Mouse (Mus musculus): Measurements from ENCODE around the gene Efna5.

Efna5 gene

DNA sequence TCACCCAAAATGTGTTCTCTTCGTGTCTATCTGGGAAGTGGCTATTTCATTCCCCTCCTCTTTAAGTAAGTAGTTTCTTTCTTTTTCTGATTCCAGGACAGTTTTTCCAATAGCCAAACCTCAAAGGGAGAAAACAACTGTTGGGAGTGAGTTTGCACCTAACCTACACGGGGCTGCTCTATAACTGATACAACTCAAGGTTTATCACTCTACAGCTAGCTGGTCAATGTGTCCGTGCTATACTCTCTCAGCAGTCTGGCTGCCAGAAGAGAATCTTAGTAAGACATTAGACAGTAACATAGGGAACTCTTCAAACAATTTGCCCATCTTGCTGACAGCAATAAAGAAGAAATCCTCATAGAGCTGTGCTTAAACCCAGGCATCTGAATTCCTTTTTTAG, 130.5 kb downstream of the Efna5 start:
- no peak for DNase-seq (ENCODE audit: inconsistent ontology term)

DNA sequence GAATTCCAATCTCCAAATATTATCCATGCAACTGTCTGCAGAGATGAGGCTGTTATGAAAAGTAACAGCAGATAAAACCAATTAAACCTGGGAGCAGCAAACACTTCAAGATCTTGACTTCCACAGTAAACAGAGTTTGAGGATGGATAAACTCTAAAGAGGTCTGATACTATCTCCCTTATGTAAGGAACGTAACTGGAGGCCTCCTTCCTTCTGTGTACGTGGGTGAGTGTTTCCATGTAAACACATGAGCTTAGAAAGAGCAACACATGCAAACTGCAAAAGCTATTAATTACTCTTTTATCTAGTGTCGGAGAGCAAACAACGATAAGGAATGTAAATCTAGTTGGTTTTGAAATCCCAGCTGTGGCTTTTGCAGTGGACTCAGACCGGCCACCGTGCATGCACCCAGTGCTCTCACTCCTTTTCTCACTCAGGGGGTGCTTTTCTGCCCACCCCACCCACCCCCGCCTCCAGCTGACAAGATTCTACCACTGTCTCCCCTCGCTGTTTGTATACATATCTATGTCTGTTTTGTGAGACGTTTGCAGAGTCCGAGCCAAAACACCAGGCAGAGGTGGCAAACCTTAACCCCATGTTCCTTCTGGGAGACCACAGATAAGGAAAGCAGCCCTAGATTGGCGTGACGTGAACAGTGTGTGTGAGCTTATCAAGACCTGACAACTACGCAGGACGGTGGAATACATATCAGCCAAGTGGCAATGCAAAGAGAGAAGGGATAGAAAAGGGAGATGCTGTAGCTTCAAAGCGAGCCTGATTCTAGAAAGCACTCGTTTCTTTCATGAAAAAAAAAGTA, 132.1 kb downstream of the Efna5 start:
- no peak for DNase-seq (ENCODE audit: inconsistent ontology term)

DNA sequence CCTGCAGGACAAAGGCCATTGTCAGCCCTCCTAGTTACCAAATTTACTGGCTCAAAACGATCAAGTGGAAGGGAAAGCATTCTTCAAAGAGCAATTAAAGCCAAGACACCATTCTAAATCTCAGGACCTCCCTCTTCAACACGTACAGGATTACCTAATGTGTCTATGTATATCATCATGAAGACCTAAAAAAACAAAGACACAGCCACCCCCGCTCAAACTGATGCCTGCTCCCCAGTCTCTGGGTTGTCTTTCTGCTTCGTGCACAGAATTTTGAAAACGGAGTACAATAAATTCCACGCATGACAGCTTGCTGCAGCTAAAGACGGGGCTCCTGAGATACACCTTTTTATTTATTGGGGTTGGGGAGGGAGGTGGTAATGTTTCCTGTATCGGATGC, 133.7 kb downstream of the Efna5 start:
- no peak for DNase-seq (ENCODE audit: inconsistent ontology term)

DNA sequence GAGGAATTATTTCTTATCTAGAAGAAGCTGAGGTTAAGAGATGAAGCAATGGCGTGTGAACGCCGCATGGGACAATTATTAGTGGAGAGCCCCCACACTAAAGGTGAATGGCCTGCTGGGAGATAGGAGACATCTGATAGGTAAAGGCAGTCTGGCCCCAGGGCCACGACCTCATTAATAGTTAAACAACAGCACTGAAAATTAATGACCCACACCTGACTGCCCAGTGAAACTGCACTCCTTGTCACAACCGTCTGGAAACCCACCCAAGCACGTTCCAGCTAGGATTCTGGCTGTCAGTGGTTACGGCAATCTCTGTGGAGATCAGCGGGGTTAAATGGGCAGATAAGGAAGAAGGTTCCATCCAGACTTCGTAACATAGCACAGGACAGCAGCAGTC, 134.3 kb downstream of the Efna5 start:
- DNase-seq (ENCODE audit: inconsistent ontology term) = no peak

DNA sequence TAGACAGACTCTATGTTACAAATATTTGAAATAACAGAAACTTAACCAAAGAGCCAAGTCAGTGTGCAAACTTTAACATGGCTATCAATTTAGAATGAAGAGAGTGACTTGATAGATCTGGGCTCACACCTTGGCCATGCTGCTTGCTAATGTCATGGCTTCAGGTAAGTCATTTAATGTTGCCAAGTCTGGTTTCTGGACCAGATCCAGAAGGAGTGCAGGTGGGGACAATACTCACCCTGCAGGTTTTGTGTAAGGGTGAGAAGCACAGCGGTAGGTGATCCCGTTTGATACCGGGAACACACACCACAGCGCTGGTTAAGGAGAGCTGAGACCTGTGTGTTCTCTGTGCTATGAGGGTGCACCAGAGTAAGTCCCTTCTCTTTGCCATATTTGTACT, 135.8 kb downstream of the Efna5 start:
- DNase-seq (ENCODE audit: inconsistent ontology term) = no peak

DNA sequence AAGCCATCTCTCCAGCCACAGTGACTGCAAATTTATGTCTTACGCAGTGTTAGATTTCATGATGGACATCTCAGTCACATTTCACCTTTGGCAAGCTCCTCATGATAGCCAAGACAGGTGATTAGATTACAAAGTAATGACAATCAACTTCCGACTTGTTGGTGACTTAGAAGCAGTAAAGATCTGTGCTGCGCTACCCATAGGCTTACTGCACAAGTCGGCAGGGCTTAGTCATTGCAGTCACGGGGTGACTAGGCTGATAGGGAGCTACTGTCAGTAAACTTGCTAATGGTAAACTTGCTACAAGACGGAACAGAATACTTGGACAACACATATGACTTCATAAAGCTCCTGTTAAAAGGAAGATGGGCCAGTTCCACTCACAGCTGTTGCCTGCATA, 136.9 kb downstream of the Efna5 start:
- DNase-seq (ENCODE audit: inconsistent ontology term) = no peak

DNA sequence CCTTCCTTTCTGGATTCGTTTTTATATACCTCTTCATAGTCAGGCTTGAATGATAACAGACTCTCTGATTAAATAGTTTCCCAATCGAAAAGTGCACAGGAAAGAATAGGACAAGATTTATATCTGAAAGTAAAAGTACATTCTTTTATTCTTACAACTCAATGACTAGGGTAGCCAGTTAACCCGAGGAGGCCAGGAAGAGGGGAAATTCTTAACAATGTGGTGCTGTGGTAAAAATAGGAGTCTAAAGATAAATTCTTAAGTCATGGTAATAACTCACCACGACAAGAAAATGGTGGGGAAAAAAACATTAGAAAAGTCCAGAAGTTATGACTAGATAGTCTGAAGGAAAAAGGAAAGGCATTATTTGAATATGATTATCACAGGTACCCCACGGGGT, 139.4 kb downstream of the Efna5 start:
- no peak for DNase-seq (ENCODE audit: inconsistent ontology term)

DNA sequence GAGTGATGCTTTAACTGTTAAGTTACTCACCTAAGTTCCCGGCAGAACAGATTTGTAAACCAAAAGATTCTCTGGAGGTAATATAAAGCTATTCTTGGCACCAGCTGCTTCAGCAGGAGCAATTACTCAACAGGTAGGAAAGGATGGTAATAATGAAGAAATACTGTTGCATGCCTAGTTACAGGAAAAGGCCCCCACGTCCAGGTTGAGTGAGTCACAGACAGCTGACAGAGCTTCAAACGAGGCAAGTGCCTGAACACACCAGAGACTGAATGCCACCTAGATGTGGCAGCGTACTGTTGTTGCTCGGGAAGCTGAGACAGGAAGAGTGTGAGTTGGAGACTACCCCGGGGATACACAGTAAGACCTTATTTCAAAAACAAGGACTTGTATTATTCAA, 140.1 kb downstream of the Efna5 start:
- DNase-seq (ENCODE audit: inconsistent ontology term) = no peak

DNA sequence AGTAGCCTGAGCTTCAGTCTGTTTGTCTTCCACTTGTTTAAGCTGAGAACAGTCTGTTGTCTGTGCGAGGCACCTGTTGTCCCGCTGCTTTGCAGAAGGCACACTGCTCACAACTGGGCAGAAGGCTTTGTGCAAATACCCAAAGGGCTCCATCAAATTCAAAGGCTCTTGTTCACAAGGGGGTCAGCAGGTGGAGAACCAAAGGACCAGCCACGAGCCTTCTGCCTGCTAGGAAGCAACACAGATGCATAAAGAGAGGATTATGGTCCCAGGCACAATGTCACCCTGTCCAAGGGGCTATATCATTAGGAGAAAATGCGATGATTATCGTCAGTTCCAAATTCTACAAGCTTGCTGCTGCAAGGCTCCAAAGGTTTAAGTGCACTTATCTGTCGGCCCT, 141.1 kb downstream of the Efna5 start:
- no peak for DNase-seq (ENCODE audit: inconsistent ontology term)

DNA sequence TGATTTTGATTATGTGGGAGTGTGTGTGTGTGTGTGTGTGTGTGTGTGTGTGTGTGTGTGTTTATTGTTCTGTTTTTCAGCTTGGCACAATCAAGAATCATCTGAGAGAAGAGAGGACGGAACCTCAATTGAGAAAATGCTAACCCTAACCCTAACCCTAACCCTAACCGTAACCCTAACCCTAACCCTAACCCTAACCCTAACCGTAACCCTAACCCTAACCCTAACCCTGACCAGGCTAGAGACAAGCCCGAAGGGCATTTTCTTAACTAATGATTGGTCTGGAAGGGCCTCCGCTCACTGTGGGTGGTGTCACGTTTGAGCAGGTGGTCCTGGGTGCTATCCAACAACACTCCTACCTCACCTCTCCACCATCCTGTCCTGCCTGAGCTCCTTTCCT, 143.7 kb downstream of the Efna5 start:
- no peak for DNase-seq (ENCODE audit: inconsistent ontology term)

DNA sequence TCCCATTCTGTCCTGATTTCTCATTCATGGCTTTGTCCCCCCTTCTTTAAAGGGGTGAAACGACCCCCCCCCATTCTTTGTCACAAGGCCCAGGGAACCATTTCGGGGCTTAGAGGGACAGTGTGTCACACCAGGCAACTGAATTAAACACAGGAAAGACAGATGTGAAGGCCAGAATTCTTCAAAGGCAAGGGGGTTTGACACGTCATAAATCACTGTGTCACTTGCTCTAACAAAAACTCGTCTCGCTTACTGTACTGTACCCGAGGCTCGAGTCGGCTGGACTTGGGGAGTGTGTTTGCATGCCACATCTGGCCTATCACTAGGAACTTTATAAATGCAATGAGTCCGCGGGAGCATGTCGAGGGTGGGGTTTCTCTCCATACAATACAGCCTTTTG, 145.2 kb downstream of the Efna5 start:
- no peak for DNase-seq (ENCODE audit: inconsistent ontology term)

DNA sequence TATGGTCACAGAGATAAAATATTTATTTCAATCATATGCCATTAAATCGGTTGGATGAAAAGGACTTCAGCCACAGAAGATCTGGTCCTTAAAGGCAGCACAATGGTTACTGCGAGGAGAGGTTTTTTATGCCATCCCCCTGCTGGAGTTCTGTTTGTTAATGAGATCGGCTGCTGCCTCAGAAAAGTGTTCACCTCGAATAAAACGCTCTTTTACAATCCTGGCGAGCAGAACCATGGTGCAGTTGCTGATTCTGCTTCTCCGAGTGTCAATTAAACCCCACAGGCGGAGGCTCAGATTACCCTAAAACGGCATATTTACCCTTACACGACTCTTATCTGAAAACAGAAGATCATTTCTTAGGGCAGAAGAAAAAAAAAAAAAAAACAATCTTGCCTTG, 146.2 kb downstream of the Efna5 start:
- DNase-seq (ENCODE audit: inconsistent ontology term) = no peak

DNA sequence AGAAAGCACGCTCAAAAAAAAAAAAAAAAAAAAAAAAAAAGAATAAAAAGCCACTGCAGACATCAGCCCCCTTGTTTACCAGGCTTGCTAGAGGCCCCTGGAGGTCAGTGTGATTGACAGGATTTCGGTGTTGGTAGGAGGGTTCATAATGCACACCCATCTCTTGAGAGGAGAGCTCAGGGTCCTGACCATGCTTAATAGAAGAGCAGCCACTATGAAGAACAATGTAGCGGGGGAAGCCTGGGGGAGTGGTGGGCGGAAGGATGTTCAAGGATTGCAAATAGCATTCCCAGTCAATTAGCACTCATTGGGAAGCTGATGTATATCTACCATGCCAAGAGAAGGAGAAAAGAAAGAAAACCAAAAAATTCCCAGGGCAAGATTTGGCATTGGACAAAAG, 147.1 kb downstream of the Efna5 start:
- DNase-seq (ENCODE audit: inconsistent ontology term) = peak; percentile 24

DNA sequence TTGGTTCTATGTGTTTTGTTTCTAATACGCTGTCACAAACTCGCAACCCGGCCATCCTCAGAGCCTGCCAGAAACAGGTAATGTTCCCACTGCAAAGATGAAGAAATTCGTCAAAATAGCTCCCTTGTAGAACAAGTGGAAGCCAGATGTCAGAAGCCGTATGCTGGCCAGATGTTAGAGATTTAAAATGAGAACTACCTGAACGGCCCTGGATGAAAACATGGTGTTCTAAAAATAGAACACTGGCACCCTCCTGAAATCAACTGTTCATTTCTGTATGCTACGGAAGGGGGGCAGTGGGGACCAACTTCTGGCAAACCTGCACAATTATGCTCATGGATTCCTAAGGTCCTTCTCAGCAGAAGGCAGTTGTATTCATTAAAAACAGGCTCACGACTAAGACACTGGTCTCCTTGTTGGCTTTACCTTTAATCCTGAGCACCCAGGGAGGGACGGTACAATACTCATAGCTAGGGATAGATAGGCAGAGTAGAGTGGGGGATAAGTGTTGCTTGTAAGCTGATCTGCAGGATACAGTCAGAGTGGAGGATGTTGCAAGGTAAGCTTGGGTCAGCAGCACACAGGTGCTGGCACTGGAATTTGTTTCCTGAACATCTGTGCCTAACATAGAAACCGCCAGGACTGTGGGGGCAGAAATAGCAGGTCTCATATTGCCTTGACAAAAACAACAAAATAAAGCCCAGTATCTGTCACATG, 151.2 kb downstream of the Efna5 start:
- no peak for DNase-seq (ENCODE audit: inconsistent ontology term)

DNA sequence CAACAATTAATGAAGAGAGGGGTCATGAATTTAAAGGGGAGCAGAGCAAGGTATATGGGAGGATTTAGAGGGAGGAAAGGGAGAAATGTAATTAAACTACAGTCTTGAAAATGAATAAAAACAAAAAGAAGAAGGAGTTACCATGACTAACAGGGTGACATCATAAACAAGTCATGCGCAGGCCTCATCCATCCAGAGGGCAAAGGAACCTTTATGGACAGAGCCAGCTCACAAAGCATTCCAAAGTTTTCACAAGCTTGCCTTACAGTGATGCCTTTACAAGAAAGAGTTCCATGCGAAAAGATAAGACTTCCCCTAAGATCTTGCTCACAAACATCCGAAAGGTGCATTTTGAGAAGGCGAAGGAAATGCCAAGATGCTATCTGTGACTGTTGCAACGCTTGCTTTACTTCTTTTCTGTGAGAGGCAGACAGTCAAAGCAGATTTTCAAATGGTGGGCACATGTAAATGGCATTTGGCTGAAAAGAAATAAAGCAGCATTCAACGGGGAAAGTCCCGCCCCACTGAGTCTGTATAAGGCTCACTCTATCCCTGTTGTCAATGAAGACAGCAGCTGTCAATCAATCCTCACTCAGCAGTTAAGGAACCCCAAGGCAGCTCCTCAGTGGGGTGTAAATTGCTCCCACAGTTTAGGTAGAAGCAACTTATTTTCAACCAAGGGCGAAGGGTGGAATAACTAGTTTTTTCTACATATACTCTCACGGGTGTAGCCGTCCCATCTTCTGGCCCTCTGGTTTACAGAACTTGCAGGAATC, 152.8 kb downstream of the Efna5 start:
- DNase-seq (ENCODE audit: inconsistent ontology term) = peak; percentile 43

DNA sequence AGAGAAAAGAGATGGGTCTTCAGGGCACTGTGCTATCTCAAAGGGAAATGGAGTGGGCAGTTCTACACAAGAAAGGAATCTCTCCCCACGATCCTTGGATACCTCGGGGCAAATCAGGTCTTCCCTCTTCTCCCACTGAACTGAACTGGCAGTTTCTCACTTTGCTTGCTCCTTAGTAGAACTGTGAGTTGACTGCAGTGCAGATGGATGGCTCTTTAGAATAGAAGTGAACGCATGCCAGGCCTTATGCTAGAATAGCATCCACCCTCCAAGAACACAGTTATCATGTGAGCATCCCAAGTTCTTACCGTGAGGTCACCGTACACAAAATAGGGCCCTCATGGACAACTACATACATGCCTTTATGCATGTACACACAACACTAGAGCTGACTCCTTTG, 155.0 kb downstream of the Efna5 start:
- no peak for DNase-seq (ENCODE audit: inconsistent ontology term)

DNA sequence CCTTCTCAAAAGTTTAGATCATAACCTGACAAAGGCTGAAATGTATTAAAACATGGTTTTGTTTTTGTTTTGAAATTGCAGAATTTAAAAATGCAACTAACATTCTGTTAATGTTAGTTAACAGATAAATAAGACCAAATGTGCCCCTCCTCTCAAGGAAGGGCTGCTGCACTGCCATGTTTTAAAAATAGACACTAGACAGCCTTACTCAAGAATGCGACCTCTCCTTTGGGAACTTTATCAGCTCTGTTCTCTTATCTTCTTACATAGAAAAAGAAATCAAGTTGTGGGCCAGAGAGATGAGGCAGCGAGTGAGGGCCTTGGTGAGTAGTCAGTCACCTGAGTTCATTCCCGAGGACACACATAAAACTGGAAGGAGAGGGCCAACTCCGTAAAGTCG, 158.2 kb downstream of the Efna5 start:
- DNase-seq (ENCODE audit: inconsistent ontology term) = no peak

DNA sequence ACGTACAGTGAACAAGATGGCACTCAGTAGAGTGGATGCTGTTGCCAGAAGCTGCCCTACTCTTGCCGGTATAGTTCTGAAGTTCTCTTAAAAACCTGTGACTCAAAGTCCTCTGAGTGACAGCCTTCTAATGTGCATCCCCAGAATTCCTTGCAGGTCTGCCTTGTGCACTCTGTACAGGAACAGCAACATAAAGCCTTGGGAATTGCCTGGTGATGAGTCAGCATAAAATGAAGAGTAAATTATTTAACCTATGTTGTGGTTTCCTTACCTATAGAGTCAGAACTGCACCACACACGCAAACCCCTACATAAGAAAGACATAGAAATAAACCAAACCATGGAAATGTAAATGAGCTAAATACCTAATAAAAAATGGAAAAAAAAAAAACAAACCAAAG, 159.5 kb downstream of the Efna5 start:
- DNase-seq (ENCODE audit: inconsistent ontology term) = no peak

DNA sequence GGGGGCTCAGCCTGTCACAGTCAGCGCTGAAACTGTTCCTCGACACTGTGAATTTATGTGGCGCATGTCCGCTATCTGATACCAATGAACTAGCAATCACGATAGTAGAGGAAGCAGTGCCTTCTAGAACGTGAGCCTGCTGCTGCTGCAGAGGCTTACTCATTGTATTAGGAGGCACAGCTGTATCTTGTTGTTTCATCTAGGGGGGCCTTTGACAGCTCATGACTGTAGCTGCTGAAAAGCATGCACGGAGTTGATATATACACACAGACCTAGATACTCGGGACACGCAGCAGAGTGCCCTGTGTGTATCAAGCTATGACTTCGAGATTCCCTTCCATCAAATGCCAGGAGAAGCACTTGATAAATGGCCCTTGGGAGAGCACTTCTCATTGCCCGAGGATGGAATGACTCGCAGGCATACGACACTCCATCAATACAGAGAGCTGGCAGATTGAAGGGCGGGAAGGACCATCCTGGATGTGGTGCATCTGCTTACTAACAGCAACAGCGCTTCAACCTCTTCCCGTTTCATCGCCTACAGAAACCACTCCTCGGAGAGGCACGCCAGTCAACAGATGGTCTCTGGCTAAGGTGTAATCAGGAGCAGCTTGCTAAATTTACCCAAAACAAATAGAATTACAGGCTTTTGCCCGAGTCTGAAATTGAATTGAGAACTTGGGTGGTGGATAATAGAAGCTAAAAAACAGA, 160.2 kb downstream of the Efna5 start:
- DNase-seq (ENCODE audit: inconsistent ontology term) = no peak

DNA sequence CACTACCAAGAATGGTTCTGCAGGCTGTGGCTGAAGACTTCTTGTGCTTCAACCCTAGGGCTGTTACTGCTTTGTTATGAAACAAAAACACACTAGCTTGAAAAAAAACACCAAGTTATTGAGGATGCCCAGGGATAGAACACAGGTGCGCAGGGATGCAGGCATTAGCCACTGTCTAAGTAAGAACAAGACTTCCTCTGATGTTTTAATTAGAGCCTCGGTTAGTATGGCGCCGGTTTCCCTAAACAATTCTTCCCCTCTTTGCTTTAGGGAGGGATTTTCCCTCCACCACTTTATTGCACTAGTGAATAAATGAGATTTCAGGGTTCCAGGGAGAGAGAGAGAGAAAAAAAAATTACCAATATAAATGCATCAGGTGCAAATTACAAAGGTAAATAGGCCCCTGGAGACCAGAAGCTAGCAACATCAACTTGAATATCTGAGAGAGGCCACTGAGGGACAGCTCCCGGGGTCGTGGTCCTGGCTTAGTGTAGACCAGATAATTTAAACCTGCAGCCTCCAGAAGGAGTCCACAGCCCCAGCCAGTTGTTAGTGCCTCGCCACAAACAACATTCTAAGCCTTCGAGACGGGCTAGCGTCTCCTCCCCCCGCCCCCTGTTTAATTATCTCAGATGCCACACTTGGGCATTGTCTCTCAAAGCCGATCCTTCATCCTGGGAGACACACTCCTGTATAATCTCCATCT, 163.5 kb downstream of the Efna5 start:
- DNase-seq (ENCODE audit: inconsistent ontology term) = no peak

DNA sequence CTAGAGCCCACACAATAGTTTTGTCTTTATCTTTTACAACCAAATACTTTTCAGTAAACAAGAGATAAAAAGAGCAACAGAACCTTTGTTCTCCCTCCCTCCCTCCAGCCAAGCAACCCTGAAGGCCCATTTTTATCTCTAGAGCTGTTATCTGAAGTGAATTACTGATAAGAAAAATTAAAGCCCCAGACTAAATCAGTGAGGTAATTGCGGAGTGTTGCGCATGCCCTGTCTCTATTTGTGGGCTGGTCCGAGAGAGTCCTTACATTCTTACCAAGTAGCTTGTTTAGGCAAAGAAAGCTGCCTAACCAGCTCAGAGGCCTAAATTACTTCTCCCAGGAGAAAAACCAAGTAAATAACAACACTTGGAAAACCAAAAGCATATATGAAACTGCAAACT, 167.7 kb downstream of the Efna5 start:
- no peak for DNase-seq (ENCODE audit: inconsistent ontology term)

Measured in Muller cell, postnatal 12 days (primary cell).